Mouse (Mus musculus): ENCODE data around the gene Lin54. TPM values are rescaled to one million over a fixed set of nuclear protein-coding genes. Genes with fewer than 3 reads are reported as not detected.
"Not testable (repeated sequence)": the region's sequence is repeated elsewhere in the genome, so short reads cannot be mapped to it uniquely, and the experiment has no call there.

Gene Lin54
- total and polyA plus RNA-seq, 2 experiments from 2014 or later, result 7.2 to 14.2 TPM

GRCm38 (mm10) chr5:100430076-100430390, 70.4 kb downstream of the Lin54 start:
- 4% methylated on average over 11 of the region's 11 CpGs for WGBS

GRCm38 (mm10) chr5:100429344-100430075, 70.9 kb downstream of the Lin54 start:
- peaks cover 24% of the 10 kb centered on the region for H3K36me3 ChIP-seq (ENCODE audit: insufficient read depth)
- ATAC-seq (peak; percentile 99), DNase-seq (peak; percentile 99)
- TF ChIP-seq CTCF (IDR thresholded peaks at IDR 0.05; ENCODE audit: low read depth), result no peak
- peak overlapping the region; percentile 96 for H3K9ac ChIP-seq
- peak overlapping the region; percentile 83 for H3K4me2 ChIP-seq (ENCODE audit: low read depth)
- H3K27ac ChIP-seq (ENCODE audit: low read depth, low read length), result peak overlapping the region; percentile 97
- no peaks in the 10 kb centered on the region for H3K9me3 ChIP-seq (ENCODE audit: low read length)
- H3K27me3 ChIP-seq (ENCODE audit: insufficient read depth, low read length), result no peaks in the 10 kb centered on the region
- 2% methylated on average over 53 of the region's 53 CpGs for WGBS
- H3K4me1 ChIP-seq (ENCODE audit: insufficient read depth), result peaks cover 28% of the 10 kb centered on the region
- peak overlapping the region; percentile 90 for H3K4me3 ChIP-seq (ENCODE audit: low read depth, low read length)

More at GRCm38 (mm10) chr5:100430076-100430390, 70.4 kb downstream of the Lin54 start:
- peaks cover 18% of the 10 kb centered on the region for H3K36me3 ChIP-seq (ENCODE audit: insufficient read depth)
- ATAC-seq (peak; percentile 2; the same call in 1 of the 2 replicates), DNase-seq (no peak)
- no peak for TF ChIP-seq CTCF (IDR thresholded peaks at IDR 0.05; ENCODE audit: low read depth)
- peak overlapping the region; percentile 90 for H3K4me3 ChIP-seq (ENCODE audit: low read depth, low read length)
- peak overlapping the region; percentile 83 for H3K4me2 ChIP-seq (ENCODE audit: low read depth)
- no peaks in the 10 kb centered on the region for H3K27me3 ChIP-seq (ENCODE audit: insufficient read depth, low read length)
- H3K4me1 ChIP-seq (ENCODE audit: insufficient read depth), result peaks cover 28% of the 10 kb centered on the region
- H3K27ac ChIP-seq (ENCODE audit: low read depth, low read length), result peak overlapping the region; percentile 97
- H3K9me3 ChIP-seq (ENCODE audit: low read length), result no peaks in the 10 kb centered on the region
- H3K9ac ChIP-seq, result peak overlapping the region; percentile 96

- Histone ChIP-seq H3K36me3 (ENCODE audit: insufficient read depth) (peaks cover 30% of the 10 kb centered on the region), H3K9me3 (ENCODE audit: low read length) (no peaks in the 10 kb centered on the region), H3K27ac (ENCODE audit: low read depth, low read length) (peak overlapping the region; percentile 97), H3K4me2 (ENCODE audit: low read depth) (peak overlapping the region; percentile 82), H3K9ac (peak overlapping the region; percentile 96), H3K4me3 (ENCODE audit: low read depth, low read length) (peak overlapping the region; percentile 90), H3K27me3 (ENCODE audit: insufficient read depth, low read length) (no peaks in the 10 kb centered on the region), H3K4me1 (ENCODE audit: insufficient read depth) (peaks cover 28% of the 10 kb centered on the region)
- no peak for DNase-seq
- ATAC-seq, result peak; percentile 48
- no peak for TF ChIP-seq CTCF (IDR thresholded peaks at IDR 0.05; ENCODE audit: low read depth)
- WGBS, result 2% methylated on average over 20 of the region's 20 CpGs
Measured at GRCm38 (mm10) chr5:100428734-100429343, 71.6 kb downstream of the Lin54 start.

- H3K27ac ChIP-seq (ENCODE audit: low read depth, low read length), result peak overlapping the region; percentile 29; the same call in 1 of the 2 replicates
- peak overlapping the region; percentile 82 for H3K4me2 ChIP-seq (ENCODE audit: low read depth)
- no peak for TF ChIP-seq CTCF (IDR thresholded peaks at IDR 0.05; ENCODE audit: low read depth)
- 5% methylated on average over 5 of the region's 5 CpGs for WGBS
- DNase-seq, result peak; percentile 36
- ATAC-seq, result no peak
- H3K4me1 ChIP-seq (ENCODE audit: insufficient read depth), result peaks cover 28% of the 10 kb centered on the region
- H3K9ac ChIP-seq, result peak overlapping the region; percentile 96
- H3K36me3 ChIP-seq (ENCODE audit: insufficient read depth), result peaks cover 32% of the 10 kb centered on the region
- no peaks in the 10 kb centered on the region for H3K9me3 ChIP-seq (ENCODE audit: low read length)
- H3K4me3 ChIP-seq (ENCODE audit: low read depth, low read length), result peak overlapping the region; percentile 90
- H3K27me3 ChIP-seq (ENCODE audit: insufficient read depth, low read length), result no peaks in the 10 kb centered on the region
Measured at GRCm38 (mm10) chr5:100428031-100428733, 72.3 kb downstream of the Lin54 start.

GRCm38 (mm10) chr5:100427276-100427675, 73.2 kb downstream of the Lin54 start:
- H3K9me3 ChIP-seq (ENCODE audit: low read length), result no peaks in the 10 kb centered on the region
- no peak overlapping the region for H3K27ac ChIP-seq (ENCODE audit: low read depth, low read length)
- ATAC-seq (no peak), DNase-seq (no peak)
- H3K27me3 ChIP-seq (ENCODE audit: insufficient read depth, low read length), result no peaks in the 10 kb centered on the region
- peaks cover 28% of the 10 kb centered on the region for H3K4me1 ChIP-seq (ENCODE audit: insufficient read depth)
- H3K4me2 ChIP-seq (ENCODE audit: low read depth), result peak overlapping the region; percentile 82
- WGBS, result 33% methylated on average over 9 of the region's 9 CpGs
- no peak for TF ChIP-seq CTCF (IDR thresholded peaks at IDR 0.05; ENCODE audit: low read depth)
- H3K9ac ChIP-seq, result peak overlapping the region; percentile 96
- H3K4me3 ChIP-seq (ENCODE audit: low read depth, low read length), result peak overlapping the region; percentile 90
- H3K36me3 ChIP-seq (ENCODE audit: insufficient read depth), result peaks cover 41% of the 10 kb centered on the region

GRCm38 (mm10) chr5:100425823-100426222, 74.6 kb downstream of the Lin54 start:
- not testable (repeated sequence) for ATAC-seq; DNase-seq; H3K27me3 ChIP-seq (ENCODE audit: insufficient read depth, low read length); H3K4me3 ChIP-seq (ENCODE audit: low read depth, low read length); H3K4me2 ChIP-seq (ENCODE audit: low read depth); H3K9ac ChIP-seq; H3K27ac ChIP-seq (ENCODE audit: low read depth, low read length); H3K9me3 ChIP-seq (ENCODE audit: low read length)
- Histone ChIP-seq H3K36me3 (ENCODE audit: insufficient read depth) (peaks cover 50% of the 10 kb centered on the region), H3K4me1 (ENCODE audit: insufficient read depth) (peaks cover 27% of the 10 kb centered on the region)
- 88% methylated on average over 2 of the region's 2 CpGs for WGBS

GRCm38 (mm10) chr5:100424252-100424651, 76.2 kb downstream of the Lin54 start:
- WGBS, result 74% methylated on average over 3 of the region's 3 CpGs
- Histone ChIP-seq H3K27me3 (ENCODE audit: insufficient read depth, low read length) (no peaks in the 10 kb centered on the region), H3K4me3 (ENCODE audit: low read depth, low read length) (no peak overlapping the region), H3K27ac (ENCODE audit: low read depth, low read length) (no peak overlapping the region), H3K4me1 (ENCODE audit: insufficient read depth) (peaks cover 19% of the 10 kb centered on the region), H3K9ac (no peak overlapping the region), H3K9me3 (ENCODE audit: low read length) (no peaks in the 10 kb centered on the region), H3K4me2 (ENCODE audit: low read depth) (no peak overlapping the region; the same call in 1 of the 2 replicates), H3K36me3 (ENCODE audit: insufficient read depth) (peaks cover 61% of the 10 kb centered on the region)
- no peak for TF ChIP-seq CTCF (IDR thresholded peaks at IDR 0.05; ENCODE audit: low read depth)
- ATAC-seq (no peak), DNase-seq (no peak)

Data from forebrain, postnatal 0 days (tissue).